Mouse (Mus musculus) heart, postnatal 0 days (tissue): Measurements from ENCODE around the gene Spred2.

Experiments used
- CTCF ChIP-seq: IDR thresholded peaks from 2 replicates; pipeline ENCODE4 v1.5.1; 2016; ENCODE audit warnings: antibody characterized with exemption, control low read depth, low read depth
- EP300 ChIP-seq: IDR thresholded peaks from 2 replicates; pipeline ENCODE4 v1.6.1; 2016; ENCODE audit warnings: antibody characterized with exemption, low read depth

- TF ChIP-seq CTCF (no peak), EP300 (no peak)
Measured at GRCm38 (mm10) chr11:20057429-20057828, 133.3 kb downstream of the Spred2 start.
